Mouse (Mus musculus) limb, embryonic 13.5 days (tissue): ENCODE data around the gene Limch1. TPM values are rescaled to one million over a fixed set of nuclear protein-coding genes. Genes with fewer than 3 reads are reported as not detected.

Experiments
- ATAC-seq: fragments of 200-750 bp; cut with Nextera tagmentation; 2 replicates; pipeline ENCODE4 v1.8.0; 2017; ENCODE audit warnings: low read depth, moderate number of reproducible peaks, moderate TSS enrichment; ENCODE audit not compliant: low FRiP score
- H3K27ac ChIP-seq: fragments of 300-500 bp; sonication (generic); 2 replicates; pipeline ENCODE4 v1.5.1; 2015; ENCODE audit warnings: inconsistent platforms, mild to moderate bottlenecking, moderate library complexity
- H3K27me3 ChIP-seq: fragments of 300-500 bp; sonication (generic); 2 replicates; pipeline ENCODE4 v1.6.1; 2015; ENCODE audit warnings: mild to moderate bottlenecking, inconsistent platforms
- H3K36me3 ChIP-seq: fragments of 300-500 bp; sonication (generic); 2 replicates; pipeline ENCODE4 v1.6.1; 2015; ENCODE audit warnings: inconsistent platforms, mild to moderate bottlenecking, moderate library complexity
- H3K4me1 ChIP-seq: fragments of 300-500 bp; sonication (generic); 2 replicates; pipeline ENCODE4 v1.6.1; 2015; ENCODE audit warnings: inconsistent platforms
- H3K4me2 ChIP-seq: fragments of 300-500 bp; sonication (generic); replicated peaks from 2 replicates; pipeline ENCODE4 v1.6.1; 2015; ENCODE audit warnings: inconsistent platforms, mild to moderate bottlenecking, moderate library complexity
- H3K4me3 ChIP-seq: fragments of 300-500 bp; sonication (generic); 2 replicates; pipeline ENCODE4 v1.5.1; 2015; ENCODE audit warnings: moderate library complexity, mild to moderate bottlenecking, inconsistent platforms
- H3K9ac ChIP-seq: fragments of 300-500 bp; sonication (generic); 2 replicates; pipeline ENCODE4 v1.6.1; 2015; ENCODE audit warnings: mild to moderate bottlenecking, inconsistent platforms
- H3K9me3 ChIP-seq: fragments of 300-500 bp; sonication (generic); 2 replicates; pipeline ENCODE4 v1.6.1; 2016; ENCODE audit warnings: inconsistent platforms
- WGBS: fragments of 180-500 bp; shearing (Covaris S2); methylation state at CpG from one replicate; pipeline ENCODE4 v1.1.7; 2015; 5-methylcytosine and 5-hydroxymethylcytosine counted together
- polyA plus RNA-seq: library from polyadenylated mRNA; unstranded; fragments of >200 nt; fragmentation: Nextera tagmentation; extraction: Ambion mirVana; gene quantifications from 2 replicates; pipeline ENCODE4 v1.2.1, GENCODE M21; 2015

Limch1 gene
- polyA plus RNA-seq, 1 experiment from 2014 or later: 82.0 TPM

DNA sequence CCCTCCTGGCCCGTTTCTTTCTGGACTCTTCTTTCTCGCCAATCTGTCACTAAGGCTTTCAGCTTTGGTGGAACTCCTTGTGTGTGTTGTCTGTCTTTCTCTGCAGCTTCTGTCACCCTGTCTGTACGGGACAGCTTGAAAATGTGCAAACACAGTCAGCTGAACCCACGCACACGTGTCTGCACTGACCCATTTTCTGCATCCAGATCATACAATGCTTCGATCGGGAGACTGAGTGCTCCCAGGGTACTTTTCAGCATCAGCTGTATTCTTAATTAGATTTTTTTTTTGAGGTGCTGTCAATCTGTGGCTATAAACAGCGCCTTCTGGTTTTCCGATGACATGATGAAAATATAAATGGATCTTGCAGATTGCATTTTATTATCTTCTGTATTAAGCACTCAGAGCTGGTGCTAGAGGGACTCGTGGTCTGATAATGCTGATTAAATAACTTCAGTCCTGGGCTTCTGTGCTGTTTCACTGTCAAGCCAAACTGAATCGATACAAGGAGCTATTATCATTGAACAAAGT, 105.2 kb downstream of the Limch1 start:
- Histone ChIP-seq H3K9ac (no peak overlapping the region), H3K4me2 (no peak overlapping the region), H3K36me3 (no peaks in the 10 kb centered on the region), H3K4me1 (peaks cover 6% of the 10 kb centered on the region), H3K27ac (no peak overlapping the region), H3K9me3 (no peaks in the 10 kb centered on the region), H3K4me3 (no peak overlapping the region), H3K27me3 (0 out of 2 replicates have a peak, but pooled peaks cover 6% of the 10 kb centered on the region)
- 79% methylated on average over 11 of the region's 11 CpGs for WGBS
- no peak for ATAC-seq

- 0 out of 2 replicates have a peak, but pooled peaks cover 6% of the 10 kb centered on the region for H3K27me3 ChIP-seq
- no peaks in the 10 kb centered on the region for H3K36me3 ChIP-seq
- 68% methylated on average over 5 of the region's 5 CpGs for WGBS
- no peak overlapping the region for H3K4me3 ChIP-seq
- ATAC-seq: no peak
- no peak overlapping the region for H3K4me2 ChIP-seq
- peaks cover 6% of the 10 kb centered on the region for H3K4me1 ChIP-seq
- no peak overlapping the region for H3K9ac ChIP-seq
- no peaks in the 10 kb centered on the region for H3K9me3 ChIP-seq
- H3K27ac ChIP-seq: no peak overlapping the region
These were observed 106.1 kb downstream of the Limch1 start for GRCm38 (mm10) chr5:66851708-66852107.

DNA sequence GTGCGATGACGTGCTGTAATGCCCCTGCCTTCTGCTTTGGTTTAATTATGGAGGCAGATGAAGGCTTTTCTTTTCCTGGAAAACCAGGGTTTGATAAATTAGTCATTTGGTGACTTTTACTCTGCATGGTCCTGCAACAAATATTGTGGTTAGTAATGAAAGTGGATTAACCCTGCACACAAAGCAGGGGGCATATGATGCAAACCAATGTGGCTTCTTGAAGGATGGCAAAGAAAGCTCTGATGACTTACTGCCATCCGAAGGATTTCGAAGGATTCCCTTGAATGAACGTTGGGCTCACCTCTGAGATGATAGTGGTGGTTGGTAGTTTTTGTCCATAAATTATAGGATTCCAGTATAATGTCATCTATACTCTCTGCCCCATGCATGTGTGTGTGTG, 108.6 kb downstream of the Limch1 start:
- Histone ChIP-seq H3K27me3 (0 out of 2 replicates have a peak, but pooled peaks cover 6% of the 10 kb centered on the region), H3K9ac (no peak overlapping the region), H3K4me3 (no peak overlapping the region), H3K36me3 (no peaks in the 10 kb centered on the region), H3K4me2 (no peak overlapping the region), H3K27ac (no peak overlapping the region), H3K9me3 (no peaks in the 10 kb centered on the region), H3K4me1 (peaks cover 6% of the 10 kb centered on the region)
- 65% methylated on average over 5 of the region's 5 CpGs for WGBS
- ATAC-seq: no peak

DNA sequence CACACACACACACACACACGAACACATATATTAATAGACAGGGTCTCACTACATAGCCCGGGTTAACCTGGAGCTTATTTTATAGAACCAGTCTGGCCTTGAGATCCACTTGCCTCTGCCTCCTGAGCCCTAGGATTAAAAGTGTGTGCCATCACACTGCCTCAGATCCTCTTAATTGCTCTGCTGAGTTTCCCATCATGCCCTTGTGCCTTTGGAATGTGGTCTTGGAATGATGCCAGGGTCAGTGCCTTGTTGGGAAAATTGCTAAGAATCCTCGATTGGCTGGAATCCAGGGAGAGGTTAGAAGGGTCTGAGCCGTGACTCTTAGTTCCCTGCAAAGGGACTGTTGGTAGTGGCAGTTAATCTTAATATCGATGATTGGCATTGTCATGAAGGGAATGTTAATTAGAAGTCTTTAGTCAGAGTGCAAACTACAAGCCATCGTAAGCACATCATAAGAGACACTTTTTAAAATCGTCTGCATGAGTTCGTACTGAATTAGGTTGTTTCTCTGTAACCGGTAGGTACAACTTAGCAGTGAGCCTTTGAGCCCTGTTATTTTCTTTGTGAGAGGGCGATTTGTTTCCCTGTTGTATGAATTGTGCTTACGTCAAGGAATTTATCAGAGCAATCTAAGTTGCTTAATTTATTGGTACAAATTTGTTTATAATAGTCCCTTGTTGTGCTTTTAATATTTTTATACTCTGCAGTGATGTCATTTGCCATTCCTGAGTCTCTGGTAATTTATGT, 109.9 kb downstream of the Limch1 start:
- Histone ChIP-seq H3K36me3 (no peaks in the 10 kb centered on the region), H3K27ac (no peak overlapping the region), H3K4me2 (no peak overlapping the region), H3K9ac (no peak overlapping the region), H3K4me1 (peaks cover 6% of the 10 kb centered on the region), H3K27me3 (0 out of 2 replicates have a peak, but pooled peaks cover 6% of the 10 kb centered on the region), H3K4me3 (no peak overlapping the region), H3K9me3 (no peaks in the 10 kb centered on the region)
- 62% methylated on average over 11 of the region's 11 CpGs for WGBS
- ATAC-seq: no peak

DNA sequence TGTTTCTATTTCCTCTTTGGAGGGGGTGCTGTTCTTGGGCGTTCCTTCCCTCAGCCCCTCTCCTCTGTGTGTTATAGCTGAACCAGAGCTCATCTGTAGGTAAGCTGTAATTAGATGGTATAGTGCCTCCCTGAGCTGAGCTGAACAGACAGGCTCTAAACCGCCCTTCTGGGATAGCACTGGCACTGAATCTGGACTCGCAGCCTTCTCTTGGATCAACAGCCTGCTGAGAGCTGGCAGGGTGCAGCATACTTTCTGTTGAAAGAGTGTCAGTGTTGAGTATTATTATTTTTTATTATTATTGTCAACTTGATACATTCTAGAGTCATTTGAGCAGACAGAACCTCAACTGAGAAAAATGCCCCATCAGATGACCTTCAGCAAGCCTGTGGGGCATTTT, 113.9 kb downstream of the Limch1 start:
- WGBS: 81% methylated on average over 3 of the region's 3 CpGs
- Histone ChIP-seq H3K27ac (no peak overlapping the region), H3K4me3 (no peak overlapping the region), H3K9me3 (no peaks in the 10 kb centered on the region), H3K4me1 (peaks cover 21% of the 10 kb centered on the region), H3K27me3 (no peaks in the 10 kb centered on the region), H3K36me3 (no peaks in the 10 kb centered on the region), H3K9ac (no peak overlapping the region), H3K4me2 (no peak overlapping the region)
- ATAC-seq: no peak

GRCm38 (mm10) chr5:66861232-66862035, 115.8 kb downstream of the Limch1 start:
- Histone ChIP-seq H3K27ac (no peak overlapping the region; the same call in 1 of the 2 replicates), H3K4me1 (peaks cover 29% of the 10 kb centered on the region), H3K36me3 (no peaks in the 10 kb centered on the region), H3K4me3 (no peak overlapping the region), H3K4me2 (no peak overlapping the region), H3K9me3 (no peaks in the 10 kb centered on the region), H3K9ac (no peak overlapping the region), H3K27me3 (no peaks in the 10 kb centered on the region)
- WGBS: 54% methylated on average over 17 of the region's 17 CpGs
- no peak for ATAC-seq

- no peaks in the 10 kb centered on the region for H3K9me3 ChIP-seq
- peaks cover 30% of the 10 kb centered on the region for H3K4me1 ChIP-seq
- 73% methylated on average over 4 of the region's 4 CpGs for WGBS
- no peak overlapping the region for H3K4me3 ChIP-seq
- H3K4me2 ChIP-seq: no peak overlapping the region
- no peaks in the 10 kb centered on the region for H3K36me3 ChIP-seq
- H3K27me3 ChIP-seq: no peaks in the 10 kb centered on the region
- ATAC-seq: no peak
- no peak overlapping the region for H3K9ac ChIP-seq
- H3K27ac ChIP-seq: peak overlapping the region; percentile 22; the same call in 1 of the 2 replicates
These were observed 116.5 kb downstream of the Limch1 start for GRCm38 (mm10) chr5:66862151-66862550.

DNA sequence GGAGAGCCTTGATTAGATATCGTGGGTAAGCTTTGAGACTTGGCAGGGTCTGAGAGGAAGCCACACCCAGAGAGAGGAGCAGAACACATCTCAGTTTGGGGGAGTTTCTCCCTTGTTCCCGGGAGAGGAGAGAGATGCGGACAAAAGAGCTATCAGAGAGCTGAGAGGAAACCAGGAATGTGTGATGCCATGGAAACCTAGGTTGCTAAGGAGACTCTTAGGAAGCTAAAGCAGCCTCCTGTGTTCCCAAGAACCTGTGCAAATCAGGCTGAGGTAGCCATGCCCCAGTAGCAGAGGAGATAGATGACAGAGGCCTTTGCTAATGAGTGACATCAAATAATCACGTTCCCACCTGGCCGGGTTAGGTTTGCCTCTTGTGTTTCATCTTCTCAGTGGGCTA, 119.6 kb downstream of the Limch1 start:
- no peaks in the 10 kb centered on the region for H3K9me3 ChIP-seq
- no peak overlapping the region for H3K4me3 ChIP-seq
- 74% methylated on average over 5 of the region's 5 CpGs for WGBS
- no peak overlapping the region for H3K27ac ChIP-seq
- H3K9ac ChIP-seq: no peak overlapping the region
- H3K4me1 ChIP-seq: peaks cover 30% of the 10 kb centered on the region
- H3K36me3 ChIP-seq: no peaks in the 10 kb centered on the region
- ATAC-seq: no peak
- no peaks in the 10 kb centered on the region for H3K27me3 ChIP-seq
- H3K4me2 ChIP-seq: no peak overlapping the region

DNA sequence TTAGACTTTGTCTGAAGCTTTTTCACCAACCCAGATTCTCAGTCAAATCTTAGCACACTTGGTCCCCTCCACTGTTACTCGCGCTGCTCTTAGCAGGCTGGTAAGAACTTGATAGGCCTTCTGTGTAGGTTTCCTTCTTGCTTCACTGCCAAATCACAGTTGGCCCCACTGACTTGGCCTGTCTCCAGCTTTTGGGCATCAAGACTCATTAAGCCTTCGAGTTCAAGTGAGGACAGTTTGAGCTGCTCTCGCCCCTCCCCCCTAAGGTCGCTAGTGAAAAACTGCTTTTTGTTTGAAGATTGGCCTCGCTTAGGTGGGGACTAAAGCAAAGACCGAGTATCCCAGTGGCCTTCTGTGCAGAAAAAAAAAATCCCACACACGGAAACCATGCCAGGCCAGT, 120.4 kb downstream of the Limch1 start:
- no peak overlapping the region; the same call in 1 of the 2 replicates for H3K27ac ChIP-seq
- 0 out of 2 replicates have a peak, but pooled peaks have one; percentile 40 for ATAC-seq
- 63% methylated on average over 8 of the region's 8 CpGs for WGBS
- H3K4me2 ChIP-seq: no peak overlapping the region
- H3K4me3 ChIP-seq: no peak overlapping the region
- H3K9ac ChIP-seq: no peak overlapping the region
- no peaks in the 10 kb centered on the region for H3K9me3 ChIP-seq
- no peaks in the 10 kb centered on the region for H3K27me3 ChIP-seq
- H3K36me3 ChIP-seq: no peaks in the 10 kb centered on the region
- H3K4me1 ChIP-seq: peaks cover 29% of the 10 kb centered on the region

DNA sequence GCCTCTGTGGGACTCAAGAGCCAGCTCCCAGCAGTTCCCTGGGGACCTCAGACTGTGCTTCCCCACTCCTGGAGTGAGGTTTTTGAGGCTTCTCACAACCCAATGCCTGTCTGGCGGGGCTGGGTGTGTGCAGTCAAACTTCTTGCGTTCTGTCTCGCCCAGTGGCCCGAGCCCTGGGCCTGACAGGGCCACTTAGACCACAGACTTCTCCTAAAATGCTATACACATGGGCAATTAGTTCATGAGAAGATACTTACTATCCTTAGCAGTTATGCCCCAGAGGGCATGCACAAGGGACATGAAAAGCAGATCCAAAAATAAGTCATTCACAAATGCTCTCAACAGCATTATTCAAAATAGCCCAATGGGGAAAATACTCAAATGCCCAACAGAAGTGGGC, 123.9 kb downstream of the Limch1 start:
- H3K4me3 ChIP-seq: no peak overlapping the region
- no peaks in the 10 kb centered on the region for H3K36me3 ChIP-seq
- H3K27ac ChIP-seq: no peak overlapping the region
- peaks cover 16% of the 10 kb centered on the region for H3K4me1 ChIP-seq
- WGBS: 91% methylated on average over 4 of the region's 4 CpGs
- H3K9me3 ChIP-seq: no peaks in the 10 kb centered on the region
- ATAC-seq: no peak
- no peak overlapping the region for H3K4me2 ChIP-seq
- H3K27me3 ChIP-seq: no peaks in the 10 kb centered on the region
- H3K9ac ChIP-seq: no peak overlapping the region

GRCm38 (mm10) chr5:66871521-66872050, 126.0 kb downstream of the Limch1 start:
- H3K4me1 ChIP-seq: peaks cover 12% of the 10 kb centered on the region
- no peak overlapping the region for H3K27ac ChIP-seq
- no peak for ATAC-seq
- H3K4me3 ChIP-seq: no peak overlapping the region
- H3K9ac ChIP-seq: no peak overlapping the region
- WGBS: 82% methylated on average over 11 of the region's 11 CpGs
- no peaks in the 10 kb centered on the region for H3K27me3 ChIP-seq
- no peak overlapping the region for H3K4me2 ChIP-seq
- no peaks in the 10 kb centered on the region for H3K9me3 ChIP-seq
- no peaks in the 10 kb centered on the region for H3K36me3 ChIP-seq

DNA sequence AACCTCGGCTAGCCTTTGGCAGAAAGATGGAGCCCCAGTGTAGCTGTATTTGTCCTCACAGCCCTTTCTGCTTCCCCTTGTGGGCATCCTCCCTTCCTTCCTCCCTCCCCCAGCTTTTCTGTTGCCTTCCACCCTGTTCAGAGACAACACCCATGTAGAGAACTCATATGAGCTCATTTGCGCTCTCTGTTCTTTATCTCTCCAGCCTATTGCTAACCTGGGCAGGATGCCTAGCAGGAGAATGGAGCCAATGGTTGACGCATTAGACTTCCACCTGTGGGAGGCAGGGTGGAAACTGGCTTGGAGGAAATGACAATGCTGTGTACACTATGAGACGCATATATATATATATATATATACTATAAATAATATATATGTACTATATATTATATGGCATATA, 126.4 kb downstream of the Limch1 start:
- no peak overlapping the region for H3K4me3 ChIP-seq
- H3K9ac ChIP-seq: no peak overlapping the region
- no peak overlapping the region for H3K27ac ChIP-seq
- ATAC-seq: no peak
- WGBS: 89% methylated on average over 4 of the region's 4 CpGs
- H3K4me2 ChIP-seq: no peak overlapping the region
- peaks cover 12% of the 10 kb centered on the region for H3K4me1 ChIP-seq
- H3K36me3 ChIP-seq: no peaks in the 10 kb centered on the region
- H3K27me3 ChIP-seq: no peaks in the 10 kb centered on the region
- no peaks in the 10 kb centered on the region for H3K9me3 ChIP-seq
